Mouse (Mus musculus): ENCODE results near the gene Aldob. TPM values are rescaled to one million over a fixed set of nuclear protein-coding genes. Genes with fewer than 3 reads are reported as not detected.

Aldob gene
- polyA plus RNA-seq, 1 experiment from 2014 or later: 0.14 TPM

Other genes starting within 250 kb of the Aldob start
- not detected in 2 replicates for gene Acnat2, start 141.4 kb downstream of the Aldob start, polyA plus RNA-seq (2014; fragmentation: Nextera tagmentation; extraction: Ambion mirVana)
- gene Acnat1, start 75.6 kb downstream of the Aldob start, polyA plus RNA-seq (2014; fragmentation: Nextera tagmentation; extraction: Ambion mirVana): 0.13 TPM in 1 of 2 replicates, not detected in the other
- gene Baat, start 43.0 kb downstream of the Aldob start, polyA plus RNA-seq (2014; fragmentation: Nextera tagmentation; extraction: Ambion mirVana): 0.16 TPM in 1 of 2 replicates, not detected in the other
- 75.4 and 78.6 TPM in 2 replicates for gene Mrpl50, start 28.5 kb downstream of the Aldob start, polyA plus RNA-seq (2014; fragmentation: Nextera tagmentation; extraction: Ambion mirVana)
- 8.8 and 9.7 TPM in 2 replicates for gene Zfp189, start 28.4 kb downstream of the Aldob start, polyA plus RNA-seq (2014; fragmentation: Nextera tagmentation; extraction: Ambion mirVana)
- gene Tmem246, start 48.3 kb upstream of the Aldob start, polyA plus RNA-seq (2014; fragmentation: Nextera tagmentation; extraction: Ambion mirVana): 34.0 and 39.2 TPM in 2 replicates
- 54.8 and 55.3 TPM in 2 replicates for gene Rnf20, start 82.5 kb upstream of the Aldob start, polyA plus RNA-seq (2014; fragmentation: Nextera tagmentation; extraction: Ambion mirVana)
- gene Ppp3r2, start 132.5 kb upstream of the Aldob start, polyA plus RNA-seq (2014; fragmentation: Nextera tagmentation; extraction: Ambion mirVana): 0.07 and 0.13 TPM in 2 replicates